Mouse (Mus musculus) forebrain, embryonic 10.5 days (tissue): ENCODE results near the gene Acoxl. TPM values are rescaled to one million over a fixed set of nuclear protein-coding genes. Genes with fewer than 3 reads are reported as not detected.

ENCODE experiments used
- DNase-seq: peaks from one replicate; pipeline ENCODE4 v3.0.0-alpha.2; 2017; ENCODE audit warnings: low spot score; ENCODE audit errors: extremely low spot score
- H3K27ac ChIP-seq: fragments of 300-500 bp; sonication (generic); 2 replicates; pipeline ENCODE4 v1.5.1; 2016; ENCODE audit warnings: mild to moderate bottlenecking
- H3K27me3 ChIP-seq: fragments of 300-500 bp; sonication (generic); 2 replicates; pipeline ENCODE4 v1.6.1; 2016; ENCODE audit warnings: mild to moderate bottlenecking; ENCODE audit not compliant: poor library complexity, severe bottlenecking
- H3K36me3 ChIP-seq: fragments of 300-500 bp; sonication (generic); replicated peaks from 2 replicates; pipeline ENCODE4 v1.6.1; 2016; ENCODE audit warnings: mild to moderate bottlenecking, moderate library complexity
- H3K4me1 ChIP-seq: fragments of 300-500 bp; sonication (generic); 2 replicates; pipeline ENCODE4 v1.6.1; 2016
- H3K4me3 ChIP-seq: fragments of 300-500 bp; sonication (generic); 2 replicates; pipeline ENCODE4 v1.5.1; 2016; ENCODE audit warnings: mild to moderate bottlenecking, moderate library complexity
- H3K9me3 ChIP-seq: fragments of 300-500 bp; sonication (generic); 2 replicates; pipeline ENCODE4 v1.6.1; 2016; ENCODE audit warnings: mild to moderate bottlenecking, moderate library complexity
- WGBS: fragments of 180-500 bp; shearing (Covaris S2); methylation state at CpG from one replicate; pipeline ENCODE4 v1.1.7; 2016; 5-methylcytosine and 5-hydroxymethylcytosine counted together
- polyA plus RNA-seq: library from polyadenylated mRNA; unstranded; fragments of >200 nt; fragmentation: Nextera tagmentation; extraction: Ambion mirVana; gene quantifications from 2 replicates; pipeline ENCODE4 v1.2.1, GENCODE M21; 2016

Acoxl gene
- polyA plus RNA-seq, 1 experiment from 2014 or later, result 0.09 TPM

GRCm38 (mm10) chr2:127907679-127908042 is 69.0 kb downstream of the Acoxl start:
- peak overlapping the region; percentile 71 for H3K27ac ChIP-seq
- peaks cover 54% of the 10 kb centered on the region for H3K4me1 ChIP-seq
- peak; percentile 60 for DNase-seq
- peak overlapping the region; percentile 15; the same call in 1 of the 2 replicates for H3K4me3 ChIP-seq
- WGBS, result 18% methylated on average over 1 of the region's 1 CpGs
- H3K36me3 ChIP-seq, result no peaks in the 10 kb centered on the region
- H3K27me3 ChIP-seq, result peaks cover 22% of the 10 kb centered on the region; the same call in 1 of the 2 replicates
- no peaks in the 10 kb centered on the region for H3K9me3 ChIP-seq

- Histone ChIP-seq H3K27ac (peak overlapping the region; percentile 71), H3K36me3 (no peaks in the 10 kb centered on the region), H3K9me3 (no peaks in the 10 kb centered on the region), H3K27me3 (peaks cover 22% of the 10 kb centered on the region; the same call in 1 of the 2 replicates), H3K4me1 (peaks cover 53% of the 10 kb centered on the region), H3K4me3 (no peak overlapping the region)
- no peak for DNase-seq
- WGBS, result 38% methylated on average over 7 of the region's 7 CpGs
These were observed 70.2 kb downstream of the Acoxl start for GRCm38 (mm10) chr2:127908881-127909280.

- Histone ChIP-seq H3K9me3 (no peaks in the 10 kb centered on the region), H3K27me3 (peaks cover 15% of the 10 kb centered on the region; the same call in 1 of the 2 replicates), H3K27ac (no peak overlapping the region), H3K36me3 (no peaks in the 10 kb centered on the region), H3K4me1 (peaks cover 47% of the 10 kb centered on the region), H3K4me3 (no peak overlapping the region)
- WGBS, result 88% methylated on average over 4 of the region's 4 CpGs
- DNase-seq, result no peak
These were observed 71.1 kb downstream of the Acoxl start for GRCm38 (mm10) chr2:127909790-127910189.

DNA sequence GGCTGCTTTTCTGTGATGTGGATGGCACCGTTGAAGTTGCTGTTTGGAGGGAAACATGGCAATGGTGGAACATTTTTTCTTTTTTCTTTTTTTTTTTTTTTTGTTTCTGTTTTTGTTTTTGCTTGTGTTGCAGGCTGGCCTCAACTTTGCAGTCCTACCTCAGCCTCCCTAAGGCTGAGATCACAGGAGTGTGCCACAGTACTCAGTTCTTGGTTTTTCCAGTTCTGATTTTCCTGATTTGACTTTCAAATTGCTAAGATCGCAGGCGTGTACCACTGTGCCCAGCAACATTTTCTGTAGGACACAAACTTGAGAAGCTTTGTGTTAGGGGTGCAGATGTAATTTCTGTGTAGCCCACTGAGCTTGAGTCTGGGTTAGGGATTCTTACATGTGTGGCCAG is 72.9 kb downstream of the Acoxl start:
- 95% methylated on average over 3 of the region's 3 CpGs for WGBS
- no peak overlapping the region for H3K27ac ChIP-seq
- no peaks in the 10 kb centered on the region for H3K9me3 ChIP-seq
- H3K4me1 ChIP-seq, result peaks cover 29% of the 10 kb centered on the region
- DNase-seq, result no peak
- no peaks in the 10 kb centered on the region for H3K27me3 ChIP-seq
- no peaks in the 10 kb centered on the region for H3K36me3 ChIP-seq
- no peak overlapping the region for H3K4me3 ChIP-seq

DNA sequence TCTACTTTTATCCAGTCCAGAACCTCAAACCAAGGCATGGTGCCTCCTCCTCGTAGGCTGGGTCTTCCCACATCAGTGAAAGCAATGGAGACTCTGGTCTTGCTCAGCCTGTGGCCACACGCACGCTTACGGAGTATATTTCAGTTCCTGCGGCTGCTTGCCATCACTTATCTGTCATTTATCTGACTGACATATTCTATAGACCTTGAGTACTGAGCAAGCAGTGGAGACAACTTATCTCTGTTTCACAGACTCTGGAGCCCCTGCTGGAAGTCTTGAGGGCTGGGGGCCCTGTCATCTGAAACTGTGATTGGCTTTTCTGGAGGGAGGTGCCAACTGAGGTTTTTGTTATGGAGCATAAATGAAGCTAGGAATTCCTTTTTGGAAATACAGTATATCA is 75.4 kb downstream of the Acoxl start:
- no peaks in the 10 kb centered on the region for H3K36me3 ChIP-seq
- no peak overlapping the region for H3K27ac ChIP-seq
- peaks cover 7% of the 10 kb centered on the region for H3K4me1 ChIP-seq
- no peaks in the 10 kb centered on the region for H3K9me3 ChIP-seq
- DNase-seq, result no peak
- no peaks in the 10 kb centered on the region for H3K27me3 ChIP-seq
- WGBS, result 86% methylated on average over 5 of the region's 5 CpGs
- no peak overlapping the region for H3K4me3 ChIP-seq

DNA sequence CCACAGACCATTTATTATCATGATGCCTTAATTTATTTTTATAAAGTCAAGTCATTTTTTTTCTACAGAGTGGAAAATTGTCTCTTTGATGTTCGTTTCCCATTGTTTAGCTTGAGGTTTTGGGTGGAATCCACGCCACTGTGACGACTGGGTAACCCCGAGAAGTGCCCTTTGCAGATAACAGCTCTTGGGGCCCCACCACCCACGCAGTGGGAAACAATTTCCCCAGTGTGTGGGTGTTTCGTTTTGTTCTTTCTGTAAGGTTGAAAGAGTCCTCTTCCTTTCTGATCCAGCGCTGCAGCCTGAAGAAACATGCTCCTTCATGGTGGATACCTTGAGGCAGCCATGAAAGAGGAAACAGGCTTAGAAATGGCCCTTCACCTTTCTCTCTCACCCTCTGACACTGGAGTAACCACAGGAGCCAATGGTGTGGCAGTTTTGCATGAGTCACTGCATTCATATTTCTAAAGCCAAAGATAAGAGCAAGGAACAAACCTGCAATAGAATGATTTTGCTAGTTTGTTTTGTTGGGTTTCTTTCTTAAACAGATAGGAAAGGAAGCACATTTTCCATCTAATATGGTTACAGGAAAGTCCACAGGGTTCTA is 78.2 kb downstream of the Acoxl start:
- Histone ChIP-seq H3K27ac (no peak overlapping the region), H3K4me3 (no peak overlapping the region), H3K4me1 (peaks cover 8% of the 10 kb centered on the region; the same call in 1 of the 2 replicates), H3K27me3 (no peaks in the 10 kb centered on the region), H3K9me3 (no peaks in the 10 kb centered on the region), H3K36me3 (no peaks in the 10 kb centered on the region)
- 80% methylated on average over 7 of the region's 7 CpGs for whole genome bisulfite sequencing
- DNase-seq, result no peak

- 93% methylated on average over 1 of the region's 1 CpGs for WGBS
- no peak overlapping the region for H3K27ac ChIP-seq
- H3K36me3 ChIP-seq, result no peaks in the 10 kb centered on the region
- no peak for DNase-seq
- H3K9me3 ChIP-seq, result no peaks in the 10 kb centered on the region
- peaks cover 25% of the 10 kb centered on the region for H3K4me1 ChIP-seq
- H3K4me3 ChIP-seq, result no peak overlapping the region
- no peaks in the 10 kb centered on the region for H3K27me3 ChIP-seq
These were observed 81.1 kb downstream of the Acoxl start for GRCm38 (mm10) chr2:127919740-127920139.

DNA sequence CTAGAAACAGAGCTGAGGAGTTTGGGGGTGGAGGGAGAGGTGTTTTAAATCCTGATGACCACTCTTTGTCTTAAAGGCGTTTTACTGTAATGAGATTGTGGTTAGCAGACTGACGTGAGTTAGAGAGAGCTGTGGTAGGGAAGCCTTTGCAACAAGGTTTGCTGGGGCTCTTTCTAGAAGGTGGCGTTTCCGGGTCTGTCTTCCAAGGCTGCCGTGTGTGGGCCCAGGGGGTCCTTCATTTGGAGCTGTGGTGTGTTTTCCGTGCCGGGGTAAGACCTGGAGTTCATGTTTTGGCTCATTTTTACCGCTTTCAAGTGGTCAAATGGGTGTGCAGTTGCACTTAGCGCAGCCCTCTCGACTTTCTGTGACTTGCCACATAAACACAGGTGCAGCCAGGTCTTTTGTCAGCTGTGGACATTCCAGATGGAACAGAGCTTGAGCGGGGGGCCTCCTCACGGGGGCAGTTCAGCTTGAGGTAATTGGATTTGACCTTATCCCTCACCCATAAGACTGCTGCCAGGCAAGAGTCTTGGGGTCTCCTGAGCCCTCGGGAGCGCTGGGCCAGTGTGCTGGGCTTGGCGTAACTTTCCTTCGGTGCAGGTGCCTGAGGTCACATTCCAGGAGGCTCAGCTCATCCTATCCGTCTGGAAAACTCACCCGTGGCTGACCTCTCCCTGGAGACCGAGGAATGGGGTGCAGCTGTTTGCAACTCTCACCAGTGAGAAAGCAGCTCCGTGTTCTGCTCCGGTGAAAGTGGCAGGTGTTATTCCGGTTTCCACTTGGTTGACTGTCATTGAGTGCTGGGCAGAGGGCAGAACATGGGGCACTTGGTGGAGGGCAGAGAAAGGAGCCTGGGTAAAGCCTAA is 83.6 kb downstream of the Acoxl start:
- H3K4me1 ChIP-seq, result peaks cover 37% of the 10 kb centered on the region
- H3K27me3 ChIP-seq, result no peaks in the 10 kb centered on the region
- H3K36me3 ChIP-seq, result no peaks in the 10 kb centered on the region
- H3K4me3 ChIP-seq, result no peak overlapping the region
- no peaks in the 10 kb centered on the region for H3K9me3 ChIP-seq
- WGBS, result 52% methylated on average over 22 of the region's 22 CpGs
- peak; percentile 24 for DNase-seq
- peak overlapping the region; percentile 45 for H3K27ac ChIP-seq

GRCm38 (mm10) chr2:127923077-127923680 is 84.5 kb downstream of the Acoxl start:
- DNase-seq, result no peak
- Histone ChIP-seq H3K4me3 (no peak overlapping the region), H3K27ac (no peak overlapping the region), H3K36me3 (no peaks in the 10 kb centered on the region), H3K27me3 (no peaks in the 10 kb centered on the region), H3K9me3 (no peaks in the 10 kb centered on the region), H3K4me1 (peaks cover 46% of the 10 kb centered on the region)
- 87% methylated on average over 5 of the region's 5 CpGs for WGBS

GRCm38 (mm10) chr2:127926679-127927324 is 88.1 kb downstream of the Acoxl start:
- Histone ChIP-seq H3K4me1 (peaks cover 58% of the 10 kb centered on the region), H3K27me3 (no peaks in the 10 kb centered on the region), H3K4me3 (no peak overlapping the region), H3K9me3 (no peaks in the 10 kb centered on the region), H3K27ac (peak overlapping the region; percentile 67), H3K36me3 (no peaks in the 10 kb centered on the region)
- no peak for DNase-seq
- 74% methylated on average over 9 of the region's 9 CpGs for WGBS

DNA sequence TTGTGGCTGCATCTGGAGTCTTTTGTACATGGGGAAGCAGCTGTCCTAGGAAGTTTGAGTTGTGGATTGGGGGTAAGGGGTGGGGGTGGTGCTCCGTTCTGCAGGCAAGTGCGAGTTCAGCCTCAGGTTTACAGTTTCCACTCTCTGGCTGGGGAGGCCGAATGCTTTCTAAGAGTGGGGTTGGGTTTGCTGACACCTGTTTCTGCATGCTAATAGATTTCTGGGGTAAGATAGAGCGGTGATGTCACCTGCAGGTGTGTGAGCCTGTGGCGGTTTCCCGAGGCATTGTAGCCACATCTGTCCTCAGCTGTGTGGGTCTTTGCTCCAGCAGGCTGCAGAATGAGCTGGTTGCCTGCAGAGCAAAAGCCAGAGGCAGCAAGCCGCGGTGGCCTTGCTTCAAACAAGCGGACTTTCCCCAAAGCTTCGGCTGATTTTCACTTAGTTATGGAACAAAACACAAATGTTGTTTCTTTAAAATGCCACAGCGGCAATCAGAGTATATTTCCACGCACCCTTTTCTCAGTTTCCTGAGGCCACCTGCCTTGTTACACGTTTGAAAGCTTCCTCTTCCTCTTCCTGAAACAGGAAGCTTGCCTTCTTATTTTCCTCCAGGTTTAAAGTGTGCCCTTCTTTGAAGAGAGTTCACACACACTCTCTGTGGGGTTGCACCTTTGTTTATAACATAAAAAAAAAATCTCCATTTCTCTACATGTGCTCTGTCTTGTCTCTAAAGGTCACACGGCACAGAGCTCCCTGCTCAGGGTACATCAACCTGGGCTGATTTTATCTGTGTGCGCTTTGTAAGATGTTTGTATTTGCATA is 89.0 kb downstream of the Acoxl start:
- WGBS, result 31% methylated on average over 15 of the region's 15 CpGs
- Histone ChIP-seq H3K9me3 (no peaks in the 10 kb centered on the region), H3K4me1 (peaks cover 50% of the 10 kb centered on the region), H3K4me3 (no peak overlapping the region), H3K36me3 (no peaks in the 10 kb centered on the region), H3K27ac (peak overlapping the region; percentile 67), H3K27me3 (no peaks in the 10 kb centered on the region)
- peak; percentile 26 for DNase-seq

GRCm38 (mm10) chr2:127928279-127928678 is 89.6 kb downstream of the Acoxl start:
- Histone ChIP-seq H3K4me3 (no peak overlapping the region; the same call in 1 of the 2 replicates), H3K27ac (peak overlapping the region; percentile 67), H3K36me3 (no peaks in the 10 kb centered on the region), H3K4me1 (peaks cover 43% of the 10 kb centered on the region), H3K9me3 (no peaks in the 10 kb centered on the region), H3K27me3 (no peaks in the 10 kb centered on the region)
- no peak for DNase-seq
- 25% methylated on average over 5 of the region's 5 CpGs for WGBS
